Mouse (Mus musculus) midbrain, embryonic 15.5 days (tissue): ENCODE results near the gene Gm49342. TPM values are rescaled to one million over a fixed set of nuclear protein-coding genes. Genes with fewer than 3 reads are reported as not detected.
"Not testable (repeated sequence)": the region's sequence is repeated elsewhere in the genome, so short reads cannot be mapped to it uniquely, and the experiment has no call there.

Experiments
- ATAC-seq: fragments of 200-750 bp; cut with Nextera tagmentation; replicated peaks from 2 replicates; pipeline ENCODE4 v1.8.0; 2017; ENCODE audit warnings: moderate TSS enrichment
- H3K27ac ChIP-seq: fragments of 300-500 bp; sonication (generic); 2 replicates; pipeline ENCODE4 v1.5.1; 2015; ENCODE audit warnings: mild to moderate bottlenecking, inconsistent platforms
- H3K27me3 ChIP-seq: fragments of 300-500 bp; sonication (generic); replicated peaks from 2 replicates; pipeline ENCODE4 v1.6.1; 2015; ENCODE audit warnings: inconsistent platforms
- H3K36me3 ChIP-seq: fragments of 300-500 bp; sonication (generic); replicated peaks from 2 replicates; pipeline ENCODE4 v1.6.1; 2015; ENCODE audit warnings: inconsistent platforms
- H3K4me1 ChIP-seq: fragments of 300-500 bp; sonication (generic); 2 replicates; pipeline ENCODE4 v1.6.1; 2015; ENCODE audit warnings: inconsistent platforms
- H3K4me2 ChIP-seq: fragments of 300-500 bp; sonication (generic); 2 replicates; pipeline ENCODE4 v1.6.1; 2015; ENCODE audit warnings: inconsistent platforms, mild to moderate bottlenecking, moderate library complexity
- H3K4me3 ChIP-seq: fragments of 300-500 bp; sonication (generic); 2 replicates; pipeline ENCODE4 v1.5.1; 2015; ENCODE audit warnings: mild to moderate bottlenecking, inconsistent platforms
- H3K9ac ChIP-seq: fragments of 300-500 bp; sonication (generic); 2 replicates; pipeline ENCODE4 v1.6.1; 2015; ENCODE audit warnings: mild to moderate bottlenecking, inconsistent platforms
- H3K9me3 ChIP-seq: fragments of 300-500 bp; sonication (generic); 2 replicates; pipeline ENCODE4 v1.6.1; 2016; ENCODE audit warnings: inconsistent platforms
- WGBS: fragments of 180-500 bp; shearing (Covaris S2); methylation state at CpG from one replicate; pipeline ENCODE4 v1.1.7; 2015; ENCODE audit warnings: mixed read lengths; 5-methylcytosine and 5-hydroxymethylcytosine counted together
- polyA plus RNA-seq: library from polyadenylated mRNA; unstranded; fragments of >200 nt; fragmentation: Nextera tagmentation; extraction: Ambion mirVana; gene quantifications from 2 replicates; pipeline ENCODE4 v1.2.1, GENCODE M21; 2015

Gm49342 gene
- polyA plus RNA-seq, 1 experiment from 2014 or later = not detected

DNA sequence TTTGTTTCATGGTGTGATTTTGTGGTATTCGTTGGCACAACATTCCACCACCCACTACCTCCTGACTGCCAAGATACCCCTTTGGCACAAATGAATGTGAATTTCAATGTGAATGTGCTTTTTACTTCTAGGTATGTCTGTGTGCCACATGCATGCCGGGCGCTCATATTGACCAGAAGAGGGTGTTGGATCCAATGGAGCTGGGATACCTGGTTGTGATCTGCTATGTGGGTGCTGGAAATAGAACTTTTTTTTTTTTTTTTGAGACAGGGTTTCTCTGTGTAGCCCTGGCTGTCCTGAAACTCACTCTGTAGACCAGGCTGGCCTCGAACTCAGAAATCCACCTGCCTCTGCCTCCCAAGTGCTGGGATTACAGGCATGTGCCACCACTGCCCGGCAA lies 28.7 kb downstream of the Gm49342 start:
- H3K4me1 ChIP-seq, H3K4me3 ChIP-seq, H3K9me3 ChIP-seq, ATAC-seq, H3K9ac ChIP-seq, H3K27me3 ChIP-seq, H3K4me2 ChIP-seq, H3K27ac ChIP-seq, H3K36me3 ChIP-seq: not testable (repeated sequence)
- WGBS = 94% methylated on average over 5 of the region's 5 CpGs

DNA sequence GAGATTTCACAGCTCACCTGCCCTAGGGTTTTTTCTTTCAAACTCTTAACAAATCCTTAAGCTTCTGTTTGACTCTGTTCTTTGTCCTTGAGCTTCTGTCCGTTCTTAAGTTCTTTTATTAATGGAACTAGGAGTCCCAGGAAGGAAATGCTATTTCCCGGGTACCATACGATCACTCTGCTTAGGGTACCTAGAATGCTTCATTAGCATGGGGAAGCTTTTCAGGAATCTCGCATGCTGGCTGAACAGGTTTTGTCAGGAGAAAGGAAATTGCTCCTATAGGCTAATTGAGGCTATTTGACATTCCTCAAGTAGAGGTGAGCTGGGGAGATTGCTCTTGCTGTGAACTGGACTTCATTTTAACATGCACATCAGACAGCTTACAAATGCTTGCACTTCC lies 29.4 kb downstream of the Gm49342 start:
- H3K9ac ChIP-seq = no peak overlapping the region
- ATAC-seq = no peak
- H3K36me3 ChIP-seq = no peaks in the 10 kb centered on the region
- H3K4me3 ChIP-seq = no peak overlapping the region
- H3K4me2 ChIP-seq = no peak overlapping the region
- H3K27ac ChIP-seq = no peak overlapping the region
- no peaks in the 10 kb centered on the region for H3K27me3 ChIP-seq
- 35% methylated on average over 4 of the region's 4 CpGs for WGBS
- peaks cover 8% of the 10 kb centered on the region for H3K4me1 ChIP-seq
- no peaks in the 10 kb centered on the region for H3K9me3 ChIP-seq

DNA sequence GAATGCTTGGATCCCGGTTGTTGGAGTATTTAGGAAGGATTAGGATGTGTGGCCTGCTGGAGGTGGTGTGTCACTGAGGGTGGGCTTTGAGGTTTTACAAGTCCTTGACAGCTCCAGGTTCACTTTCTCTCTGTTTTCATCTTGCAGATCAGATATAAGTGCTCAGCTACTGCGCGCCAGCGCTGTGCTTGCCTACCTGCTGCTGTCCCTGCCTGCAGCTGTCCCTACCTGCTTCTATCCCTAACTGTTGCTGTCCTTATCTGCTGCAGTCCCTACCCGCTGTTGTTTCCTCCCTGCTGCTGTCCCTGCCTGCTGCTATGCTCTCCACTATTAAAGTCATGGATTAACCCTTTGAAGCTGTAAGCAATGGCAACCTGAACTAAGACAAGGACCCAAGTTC lies 30.7 kb downstream of the Gm49342 start:
- no peak overlapping the region for H3K4me2 ChIP-seq
- no peaks in the 10 kb centered on the region for H3K36me3 ChIP-seq
- ATAC-seq = no peak
- 0 out of 2 replicates have a peak, but pooled peaks cover under 1% of the 10 kb centered on the region for H3K4me1 ChIP-seq
- no peaks in the 10 kb centered on the region for H3K9me3 ChIP-seq
- 48% methylated on average over 5 of the region's 5 CpGs for WGBS
- H3K4me3 ChIP-seq = no peak overlapping the region
- H3K27me3 ChIP-seq = no peaks in the 10 kb centered on the region
- no peak overlapping the region for H3K9ac ChIP-seq
- no peak overlapping the region for H3K27ac ChIP-seq

DNA sequence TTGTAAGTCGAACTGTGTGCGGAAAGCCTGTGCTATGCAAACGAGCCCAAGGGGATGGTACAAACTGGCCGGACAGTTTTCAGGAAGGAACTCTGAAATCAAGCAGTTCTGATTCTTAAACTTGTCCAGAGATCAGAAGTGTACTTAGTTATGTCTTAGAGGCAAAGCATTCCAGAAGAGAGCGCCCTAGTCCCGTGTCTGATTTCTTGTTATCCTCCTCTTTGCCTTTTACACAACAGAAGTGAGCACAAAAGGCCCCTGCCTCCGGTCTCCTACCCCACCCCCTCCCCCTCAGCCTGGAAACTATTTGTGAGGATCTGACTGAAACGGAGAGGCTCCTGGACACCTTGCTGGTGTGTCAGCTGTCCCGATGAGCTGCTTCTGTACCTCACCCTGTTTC lies 32.4 kb downstream of the Gm49342 start:
- H3K9me3 ChIP-seq = no peaks in the 10 kb centered on the region
- ATAC-seq = no peak
- no peaks in the 10 kb centered on the region for H3K27me3 ChIP-seq
- 8% methylated on average over 9 of the region's 9 CpGs for WGBS
- peak overlapping the region; percentile 17; the same call in 1 of the 2 replicates for H3K4me2 ChIP-seq
- no peaks in the 10 kb centered on the region for H3K4me1 ChIP-seq
- no peak overlapping the region for H3K9ac ChIP-seq
- no peak overlapping the region for H3K27ac ChIP-seq
- H3K4me3 ChIP-seq = no peak overlapping the region
- no peaks in the 10 kb centered on the region for H3K36me3 ChIP-seq

DNA sequence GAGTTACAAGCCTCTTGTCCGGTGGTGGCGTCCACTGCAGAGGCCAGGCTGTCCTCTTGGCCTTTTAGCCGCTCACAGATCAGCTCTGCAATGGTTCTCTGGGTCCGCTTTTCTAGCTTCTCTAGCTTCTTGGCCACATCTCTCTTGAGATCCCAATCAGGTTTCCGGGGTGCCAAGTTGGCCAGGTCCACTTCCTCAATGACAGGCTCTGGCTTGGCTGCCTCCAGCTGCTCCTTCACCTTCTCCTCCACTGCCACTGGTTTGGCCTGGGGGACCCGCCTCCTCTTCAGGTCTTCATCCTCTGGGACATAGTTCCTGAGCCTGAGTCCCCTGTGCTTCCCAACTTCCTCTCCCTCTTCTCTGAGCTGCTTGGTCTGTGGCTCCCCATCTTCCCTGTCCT lies 34.1 kb downstream of the Gm49342 start:
- not testable (repeated sequence) for H3K27ac ChIP-seq, H3K9ac ChIP-seq, H3K27me3 ChIP-seq, ATAC-seq, H3K4me2 ChIP-seq, H3K9me3 ChIP-seq, H3K4me1 ChIP-seq, H3K4me3 ChIP-seq, H3K36me3 ChIP-seq
- WGBS = 88% methylated on average over 6 of the region's 6 CpGs

DNA sequence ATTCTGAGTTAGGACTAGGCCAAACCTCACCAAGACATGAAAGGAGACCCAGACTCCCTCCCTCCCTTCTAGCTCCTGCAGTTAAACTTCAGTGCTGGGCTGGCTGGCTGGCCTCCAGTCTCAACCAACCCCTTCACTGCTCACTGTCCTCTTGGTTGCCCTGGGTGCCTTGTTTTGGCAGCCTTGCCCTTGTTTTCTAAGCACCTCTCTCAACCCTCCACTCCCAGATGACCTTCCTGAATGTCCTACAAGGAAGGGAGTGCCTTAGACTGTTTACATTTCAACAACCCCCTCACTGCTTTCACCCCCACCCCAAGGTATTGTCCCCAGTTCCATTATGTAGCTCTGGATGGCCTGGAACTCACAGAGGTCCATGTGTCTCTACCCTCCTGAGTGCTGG lies 35.3 kb downstream of the Gm49342 start:
- Histone ChIP-seq H3K4me1 (no peaks in the 10 kb centered on the region), H3K27ac (no peak overlapping the region), H3K27me3 (no peaks in the 10 kb centered on the region), H3K4me3 (no peak overlapping the region), H3K4me2 (no peak overlapping the region), H3K9me3 (no peaks in the 10 kb centered on the region), H3K36me3 (no peaks in the 10 kb centered on the region), H3K9ac (no peak overlapping the region)
- no peak for ATAC-seq

DNA sequence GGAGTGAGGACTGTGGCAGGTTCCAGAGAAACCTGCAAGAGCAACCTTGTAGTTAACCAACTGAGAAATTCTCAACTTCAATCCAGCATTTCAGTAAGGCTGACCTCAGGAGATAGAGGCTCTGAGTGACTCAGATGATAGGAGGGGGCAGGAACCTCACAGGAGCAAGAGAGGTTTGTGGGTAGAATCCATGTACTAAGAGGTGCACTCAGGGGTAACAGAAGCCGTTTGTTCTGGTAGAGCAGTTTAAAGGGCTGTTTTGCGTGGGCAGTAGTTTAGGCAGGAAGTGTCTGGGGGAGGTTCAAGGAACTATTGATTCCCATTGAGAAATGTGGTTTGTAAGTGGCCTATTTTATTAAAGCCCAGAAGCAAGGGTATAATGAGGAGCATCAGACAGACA lies 36.9 kb downstream of the Gm49342 start:
- Histone ChIP-seq H3K4me2 (no peak overlapping the region), H3K9me3 (no peaks in the 10 kb centered on the region), H3K27ac (no peak overlapping the region), H3K36me3 (no peaks in the 10 kb centered on the region), H3K27me3 (no peaks in the 10 kb centered on the region), H3K4me3 (no peak overlapping the region), H3K9ac (no peak overlapping the region), H3K4me1 (no peaks in the 10 kb centered on the region)
- WGBS = 41% methylated on average over 2 of the region's 2 CpGs
- ATAC-seq = no peak

DNA sequence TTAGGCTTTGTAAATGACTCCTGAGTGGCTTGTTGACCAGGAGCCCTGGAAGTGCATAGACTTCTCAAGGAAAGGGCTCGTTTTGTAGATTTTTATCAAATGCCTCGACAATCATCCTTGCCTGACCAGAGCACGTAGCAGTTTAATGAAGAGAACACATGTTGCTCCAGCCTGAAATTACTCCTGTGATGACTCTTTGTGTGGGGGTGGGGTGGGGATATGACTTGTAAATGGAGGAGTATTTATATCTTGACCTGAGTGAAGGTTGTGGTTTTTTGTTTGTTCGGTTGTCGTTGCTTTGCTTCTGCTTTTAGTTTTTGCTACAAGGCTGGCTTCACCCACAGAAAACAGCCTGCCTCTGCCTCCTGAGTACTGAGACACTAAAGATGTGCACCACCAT lies 37.5 kb downstream of the Gm49342 start:
- no peak overlapping the region for H3K4me3 ChIP-seq
- no peaks in the 10 kb centered on the region for H3K36me3 ChIP-seq
- no peak for ATAC-seq
- no peaks in the 10 kb centered on the region for H3K9me3 ChIP-seq
- H3K4me2 ChIP-seq = no peak overlapping the region
- 86% methylated on average over 5 of the region's 5 CpGs for WGBS
- H3K4me1 ChIP-seq = no peaks in the 10 kb centered on the region
- no peak overlapping the region for H3K27ac ChIP-seq
- no peak overlapping the region for H3K9ac ChIP-seq
- no peaks in the 10 kb centered on the region for H3K27me3 ChIP-seq

DNA sequence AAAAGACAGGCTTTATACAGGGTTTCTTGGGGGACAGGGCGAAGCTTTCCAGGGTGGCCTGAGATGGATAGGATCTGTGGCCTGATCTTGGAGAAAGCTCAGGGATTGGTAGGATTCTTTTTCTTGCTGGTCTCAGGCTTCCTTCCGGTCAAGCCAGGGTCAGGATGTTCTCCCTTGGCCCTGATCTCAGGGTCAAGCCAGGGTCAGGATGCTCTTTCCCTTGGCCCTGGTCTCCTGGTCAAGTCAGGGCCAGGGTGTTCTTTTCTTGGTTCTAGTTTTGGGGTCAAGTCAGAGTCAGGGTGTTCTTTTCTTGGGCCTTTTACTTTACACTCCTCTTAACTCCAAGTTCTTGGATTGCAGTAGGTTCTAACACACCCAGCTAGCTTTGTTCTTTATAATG lies 43.4 kb downstream of the Gm49342 start:
- Histone ChIP-seq H3K9ac (no peak overlapping the region), H3K4me3 (no peak overlapping the region), H3K9me3 (no peaks in the 10 kb centered on the region), H3K4me1 (no peaks in the 10 kb centered on the region), H3K27ac (no peak overlapping the region), H3K36me3 (no peaks in the 10 kb centered on the region), H3K4me2 (no peak overlapping the region), H3K27me3 (no peaks in the 10 kb centered on the region)
- ATAC-seq = no peak
- 95% methylated on average over 2 of the region's 2 CpGs for WGBS

DNA sequence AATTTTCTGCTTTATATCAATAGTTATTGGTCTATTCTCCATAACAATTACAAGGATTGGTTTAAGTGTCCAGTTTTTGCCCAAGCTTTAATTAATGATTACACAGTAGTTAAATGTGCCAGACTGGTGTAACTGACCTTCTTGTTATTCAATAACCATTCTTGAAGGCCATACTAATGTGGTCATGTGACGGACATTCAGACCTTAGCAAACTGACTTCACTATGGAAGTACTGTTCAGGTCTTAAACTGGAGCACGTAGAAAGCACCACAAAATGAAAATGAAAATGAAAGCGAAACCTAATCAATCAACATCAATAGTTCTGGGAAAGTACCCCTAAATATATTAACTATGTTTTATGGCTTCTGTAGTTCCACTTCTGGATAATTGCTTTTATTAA lies 46.7 kb downstream of the Gm49342 start:
- WGBS = 88% methylated on average over 3 of the region's 3 CpGs

DNA sequence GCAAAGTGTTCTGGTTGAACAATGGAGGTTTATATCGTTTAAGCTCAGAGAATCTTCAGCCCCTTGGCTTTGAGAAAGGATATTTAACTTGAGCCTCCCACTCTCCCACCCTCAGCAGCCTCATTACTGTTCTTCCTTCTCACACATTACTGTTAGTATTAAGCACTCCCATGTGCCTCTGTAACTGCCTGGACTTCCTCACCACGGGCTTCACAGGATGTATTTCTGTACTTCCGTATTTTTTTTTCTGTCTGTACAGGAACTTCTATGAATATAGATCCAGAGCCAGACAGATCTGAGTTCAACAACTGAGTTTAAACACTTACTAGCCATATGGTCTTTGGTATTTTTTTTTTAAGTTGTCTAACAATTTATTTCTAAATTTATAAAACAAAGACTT lies 52.8 kb downstream of the Gm49342 start:
- H3K9me3 ChIP-seq = no peaks in the 10 kb centered on the region
- ATAC-seq = no peak
- no peaks in the 10 kb centered on the region for H3K36me3 ChIP-seq
- WGBS = 80% methylated on average over 3 of the region's 3 CpGs
- no peak overlapping the region for H3K27ac ChIP-seq
- no peak overlapping the region for H3K4me2 ChIP-seq
- H3K27me3 ChIP-seq = no peaks in the 10 kb centered on the region
- no peak overlapping the region for H3K9ac ChIP-seq
- H3K4me1 ChIP-seq = no peaks in the 10 kb centered on the region
- no peak overlapping the region for H3K4me3 ChIP-seq

More for the DNA sequence above, 46.7 kb downstream of the Gm49342 start:
- Histone ChIP-seq H3K27me3 (no peaks in the 10 kb centered on the region), H3K4me2 (no peak overlapping the region), H3K4me1 (no peaks in the 10 kb centered on the region), H3K36me3 (no peaks in the 10 kb centered on the region), H3K4me3 (no peak overlapping the region), H3K9me3 (no peaks in the 10 kb centered on the region), H3K9ac (no peak overlapping the region), H3K27ac (no peak overlapping the region)
- no peak for ATAC-seq

DNA sequence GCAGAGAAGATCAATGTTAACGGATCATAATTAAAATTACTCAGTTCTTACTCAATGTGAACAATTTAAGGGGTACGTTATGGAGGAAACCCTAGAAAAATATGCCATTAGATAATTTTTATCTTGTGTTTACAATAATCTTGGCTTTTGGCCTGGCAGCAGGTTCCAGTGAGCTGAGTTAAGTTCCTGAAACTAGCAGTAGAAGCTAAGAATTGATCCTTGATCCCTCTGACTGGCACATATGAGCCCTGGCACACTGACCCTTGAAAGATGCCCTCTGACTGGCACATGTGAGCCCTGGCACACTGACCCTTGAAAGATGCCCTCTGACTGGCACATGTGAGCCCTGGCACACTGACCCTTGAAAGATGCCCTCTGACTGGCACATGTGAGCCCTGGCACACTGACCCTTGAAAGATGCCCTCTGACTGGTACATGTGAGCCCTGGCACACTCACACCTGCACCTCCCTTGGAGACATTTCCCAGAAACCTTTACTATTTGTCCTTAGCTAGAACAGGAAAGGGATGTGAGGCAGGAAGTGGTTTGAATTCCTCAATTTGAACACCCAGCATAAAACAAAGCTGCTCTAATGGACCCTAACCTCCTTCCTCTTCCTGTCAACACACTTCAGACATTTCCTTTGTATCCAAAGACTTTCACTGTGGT lies 53.8 kb downstream of the Gm49342 start:
- WGBS = 83% methylated on average over 2 of the region's 2 CpGs
- no peaks in the 10 kb centered on the region for H3K27me3 ChIP-seq
- no peak overlapping the region for H3K4me2 ChIP-seq
- H3K27ac ChIP-seq = no peak overlapping the region
- H3K9me3 ChIP-seq = no peaks in the 10 kb centered on the region
- no peak overlapping the region for H3K9ac ChIP-seq
- no peak overlapping the region for H3K4me3 ChIP-seq
- H3K4me1 ChIP-seq = no peaks in the 10 kb centered on the region
- ATAC-seq = no peak
- H3K36me3 ChIP-seq = no peaks in the 10 kb centered on the region

DNA sequence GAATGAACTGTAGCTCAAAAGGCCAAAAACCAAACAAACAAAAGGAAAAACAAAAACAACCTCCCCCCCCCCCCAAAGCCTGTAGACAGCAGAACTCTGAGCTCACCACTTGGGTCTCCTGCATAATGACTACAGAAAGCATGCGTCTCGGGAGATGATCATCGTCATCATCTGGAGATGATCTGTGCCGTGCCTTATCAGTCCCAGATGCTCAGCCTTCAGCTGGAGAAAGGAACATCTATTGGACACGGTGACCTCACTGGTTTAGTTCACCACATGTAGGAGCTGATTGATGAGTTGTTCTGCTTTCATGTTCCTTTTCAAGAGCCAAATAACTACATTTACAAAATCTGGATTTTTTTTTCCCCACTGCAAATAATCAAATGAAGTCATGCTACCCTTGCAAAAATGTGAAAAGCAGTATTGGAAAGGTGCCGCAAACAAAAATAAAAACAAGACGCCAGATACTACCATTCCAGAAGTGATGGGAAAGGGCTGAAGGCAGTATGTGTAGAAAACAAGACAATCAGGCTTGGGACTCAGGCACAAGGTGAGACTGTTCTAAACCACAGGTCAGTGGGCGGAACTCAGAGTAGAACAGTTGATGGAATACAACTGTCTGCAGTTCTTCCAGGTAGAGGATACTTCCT lies 63.0 kb downstream of the Gm49342 start, which contains the start of gene Rnase10:
TSS of gene Rnase10 (plus strand) at position 600 of the 650 bp plus-strand sequence.
- H3K27me3 ChIP-seq = no peaks in the 10 kb centered on the region
- H3K4me3 ChIP-seq = no peak within 1 kb of the TSS
- no peak for ATAC-seq
- no peak within 1 kb of the TSS for H3K4me2 ChIP-seq
- H3K27ac ChIP-seq = no peak within 1 kb of the TSS
- no peaks in the 10 kb centered on the region for H3K4me1 ChIP-seq
- 90% methylated on average over 8 of the region's 8 CpGs for WGBS
- H3K36me3 ChIP-seq = no peaks in the 10 kb centered on the region
- no peaks in the 10 kb centered on the region for H3K9me3 ChIP-seq
- H3K9ac ChIP-seq = no peak within 1 kb of the TSS
